Mouse (Mus musculus) gastrocnemius, postnatal 14 days (tissue): Measurements from ENCODE around the gene Sox13. TPM values are rescaled to one million over a fixed set of nuclear protein-coding genes. Genes with fewer than 3 reads are reported as not detected.

ENCODE experiments used
- DNase-seq: peaks from one replicate; pipeline ENCODE4 v3.0.0; 2021; ENCODE audit warnings: mixed read lengths
- intact Hi-C: fragments of 180-260 bp; cut with DNase I; formaldehyde crosslinking; loops from one replicate; pipeline ENCODE4 v1.15.1; 2025; ENCODE audit warnings: low total_unique reads
- total RNA-seq, 2 experiments: library from RNA; stranded (reverse); gene quantifications; 2 replicates each; pipeline ENCODE4 v1.2.3; 2021

Gene Sox13
- total RNA-seq, 2 experiments from 2014 or later = 9.7 to 10.9 TPM

DNA sequence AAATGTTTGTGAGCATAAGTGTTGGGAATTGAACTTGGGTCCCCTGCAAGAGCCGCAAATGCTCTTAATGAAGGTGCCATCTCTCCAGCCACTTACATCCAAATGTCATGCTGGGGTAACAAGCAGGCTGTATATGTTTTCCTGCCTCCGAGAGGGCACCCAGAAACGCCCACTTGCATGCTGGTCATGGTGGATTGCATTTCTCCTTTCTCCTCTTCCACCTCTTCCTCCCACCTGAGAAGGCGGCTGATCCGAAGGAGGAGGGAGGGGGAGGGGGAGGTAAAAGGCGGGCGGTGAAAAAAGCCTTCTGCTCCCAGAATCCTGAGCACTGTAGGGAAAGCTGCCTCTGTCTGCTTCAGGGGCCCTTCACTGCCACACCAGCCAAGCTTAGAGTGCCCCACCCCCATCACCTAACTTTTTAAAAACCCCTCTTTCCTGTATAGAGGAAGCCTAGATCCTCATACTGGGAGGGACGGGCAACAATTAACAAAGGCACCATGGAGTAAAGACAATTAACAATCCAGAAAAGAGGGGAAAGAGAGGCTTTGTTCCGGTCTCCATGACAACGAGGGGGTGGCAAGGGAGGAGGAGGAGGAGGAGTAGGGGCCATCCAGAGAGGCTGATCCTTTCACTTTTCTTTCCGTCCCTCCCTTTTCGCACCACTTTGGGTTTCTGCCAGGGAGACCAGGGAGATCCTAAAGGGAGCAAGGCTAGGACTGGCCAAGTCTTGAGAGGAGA lies 10.0 kb upstream of the Sox13 start:
- intact Hi-C loops = no loop called here
- DNase-seq = peak; percentile 51

DNA sequence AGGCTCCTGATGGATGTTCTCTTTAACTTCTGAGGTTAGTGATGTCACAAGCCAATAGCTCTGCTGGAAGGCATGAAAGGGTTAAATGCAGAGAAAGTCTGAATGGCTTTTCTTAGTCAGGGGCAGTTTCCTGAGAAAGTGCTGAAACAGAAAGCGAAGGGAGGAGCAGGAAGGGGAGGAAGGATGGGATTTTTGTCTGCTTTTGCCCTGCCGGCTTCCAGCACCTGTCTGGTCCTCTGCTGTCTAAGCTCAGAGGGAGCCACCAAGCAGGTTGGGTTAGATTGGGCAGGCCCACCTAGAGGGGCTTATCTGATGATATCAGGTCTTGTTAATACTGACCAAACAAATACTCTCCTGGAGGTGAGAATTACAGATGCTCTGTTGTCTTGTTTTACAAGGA lies 8.4 kb upstream of the Sox13 start:
- no peak for DNase-seq
- intact Hi-C loops = no loop called here

DNA sequence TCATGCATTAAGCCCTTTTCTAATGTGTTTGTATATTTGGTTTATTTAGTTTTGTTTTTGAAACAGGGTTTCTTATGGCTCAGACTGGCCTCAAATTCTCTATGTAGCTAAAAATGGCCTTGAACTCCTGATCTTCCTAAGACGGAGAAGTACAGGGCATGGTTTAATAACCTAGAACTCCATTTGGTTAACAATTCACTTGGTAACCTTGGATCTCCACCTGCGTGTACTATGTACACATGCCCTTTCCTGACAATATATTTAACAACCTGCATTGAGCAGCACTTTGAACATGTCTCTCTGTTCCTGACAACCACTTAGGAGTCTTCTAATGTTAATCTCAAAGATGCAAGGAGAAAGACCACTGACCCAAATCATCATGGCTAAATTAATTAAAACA lies 7.0 kb upstream of the Sox13 start:
- DNase-seq = no peak
- intact Hi-C loops = no loop called here

DNA sequence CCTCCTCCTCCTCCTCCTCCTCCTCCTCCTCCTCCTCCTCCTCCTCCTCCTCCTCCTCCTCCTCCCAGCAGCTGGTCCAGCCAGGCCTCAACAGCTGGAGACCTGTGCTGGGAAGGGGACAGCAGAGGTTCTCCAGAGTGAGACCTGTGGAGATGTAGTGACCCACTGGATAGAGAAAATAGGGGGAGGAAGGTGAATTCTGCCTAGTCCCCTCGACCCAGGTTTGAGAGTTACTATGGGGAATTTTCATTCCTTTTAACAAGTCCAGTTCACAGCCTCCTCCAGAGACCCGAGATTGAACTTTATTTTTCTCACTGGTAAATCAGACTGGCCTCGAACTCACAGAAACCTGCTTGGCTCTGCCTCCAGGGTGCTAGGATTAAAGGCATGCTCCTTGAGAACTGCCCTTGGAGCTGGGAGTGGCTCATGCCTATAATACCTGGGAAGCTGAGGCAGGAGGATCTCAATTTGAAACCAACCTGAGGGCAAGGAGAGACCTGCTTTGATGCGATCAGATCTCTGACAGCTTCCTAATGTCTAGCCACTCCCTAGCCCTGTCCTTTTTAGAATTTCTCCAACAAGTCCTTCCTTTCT lies 467 bp upstream of the Sox13 start:
- intact Hi-C loops = loop anchor here (5.0 kb wide), 1 partner anchor 37 kb away; no protein-coding TSS in a partner anchor
- no peak for DNase-seq

DNA sequence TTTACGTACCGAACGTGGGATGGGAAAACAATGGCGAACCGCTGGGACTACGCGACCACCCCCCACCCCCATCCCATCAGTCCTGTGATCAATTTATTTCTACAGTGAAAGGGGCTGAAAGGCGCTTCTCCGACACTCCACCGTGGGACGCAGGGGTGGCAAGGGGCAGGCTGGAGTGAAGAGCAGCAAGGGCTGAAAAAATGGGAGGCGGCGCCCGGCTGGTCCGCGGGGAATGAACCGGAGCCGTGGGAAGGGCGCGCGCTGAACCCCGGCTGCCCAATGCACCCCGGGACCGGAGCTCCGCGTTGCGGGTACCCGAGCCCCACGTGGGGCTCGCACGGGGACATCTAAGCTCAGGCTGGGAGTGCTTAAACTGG lies 1.0 kb downstream of the Sox13 start:
- intact Hi-C loops = loop anchor here (5.0 kb wide), 1 partner anchor 36 kb away; no protein-coding TSS in a partner anchor
- DNase-seq = no peak

DNA sequence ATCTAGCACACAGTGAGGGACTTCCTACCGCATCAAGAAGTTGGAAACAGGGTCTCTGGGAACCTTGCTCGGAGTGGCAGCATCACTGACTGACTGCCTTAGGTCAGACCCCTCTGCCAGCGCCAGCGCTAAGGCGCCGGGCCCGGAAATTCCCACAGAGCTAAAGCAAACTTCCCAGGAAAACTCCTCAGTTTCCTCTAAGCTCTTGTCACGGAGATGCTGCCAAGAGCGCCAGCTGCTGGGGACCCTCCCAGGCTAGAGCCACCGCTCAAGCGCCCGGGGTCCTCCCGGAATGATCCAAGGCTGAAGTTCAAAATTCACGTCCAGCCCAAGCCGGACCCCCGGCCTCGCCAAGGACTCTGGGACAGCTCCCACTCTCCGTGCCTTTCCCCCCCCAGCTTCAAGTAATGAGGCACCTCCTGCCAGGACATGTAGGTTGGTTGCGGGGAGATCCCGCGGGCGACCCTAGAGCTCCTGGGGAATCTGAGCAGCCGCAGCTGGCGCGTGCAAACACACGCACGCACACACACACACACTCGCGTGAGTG lies 1.5 kb downstream of the Sox13 start:
- intact Hi-C loops = loop anchor here (5.0 kb wide), 1 partner anchor 35 kb away; no protein-coding TSS in a partner anchor
- DNase-seq = no peak

DNA sequence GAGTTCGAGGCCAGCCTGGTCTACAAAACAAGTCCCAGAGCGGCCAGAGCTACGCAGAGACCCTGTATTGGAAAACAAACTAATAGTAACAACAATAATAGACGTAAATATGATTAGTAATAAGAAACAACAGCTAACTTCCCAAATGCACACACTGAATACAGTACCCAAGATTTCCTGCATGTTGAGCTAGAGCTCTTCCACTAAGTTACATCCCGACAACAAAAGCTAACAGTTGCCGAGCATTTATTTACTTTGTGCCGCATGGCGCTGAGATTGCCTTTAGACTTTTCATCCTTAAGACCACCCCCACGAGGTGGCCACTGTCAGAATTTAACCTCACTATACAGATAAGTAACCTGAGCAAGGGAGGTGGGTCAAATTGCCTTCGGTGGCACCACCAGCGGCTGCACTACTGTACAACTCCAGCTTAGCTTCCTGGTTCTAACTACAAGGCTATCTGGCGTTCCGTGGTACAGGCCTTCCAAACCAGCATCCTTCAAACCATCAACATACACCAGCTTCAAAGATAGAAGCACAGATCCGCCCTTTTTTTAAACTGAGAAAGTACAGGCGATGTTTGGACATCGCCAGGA lies 2.1 kb downstream of the Sox13 start:
- intact Hi-C loops = loop anchor here (5.0 kb wide), 1 partner anchor 35 kb away; no protein-coding TSS in a partner anchor
- no peak for DNase-seq

DNA sequence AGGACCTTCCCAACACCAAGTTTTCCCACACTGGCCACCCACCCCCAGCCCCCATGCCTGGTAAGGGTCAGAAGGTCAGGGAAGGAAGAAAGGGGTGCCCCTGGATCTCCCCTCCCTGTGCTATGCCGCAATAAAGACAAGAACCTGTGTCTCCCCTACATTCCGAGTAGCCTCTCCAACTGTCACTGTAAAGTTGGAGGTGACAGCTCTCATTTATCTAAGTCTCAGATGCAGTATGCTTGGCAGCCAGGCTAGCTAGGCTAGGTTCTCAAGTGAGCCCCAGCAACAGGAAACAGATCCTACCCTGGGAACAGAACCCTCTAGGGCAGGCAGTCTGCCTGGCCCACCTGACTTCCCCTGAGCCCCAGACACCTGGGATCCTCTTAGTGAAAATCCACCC lies 3.1 kb downstream of the Sox13 start:
- intact Hi-C loops = loop anchor here (5.0 kb wide), 1 partner anchor 34 kb away; no protein-coding TSS in a partner anchor
- DNase-seq = no peak

DNA sequence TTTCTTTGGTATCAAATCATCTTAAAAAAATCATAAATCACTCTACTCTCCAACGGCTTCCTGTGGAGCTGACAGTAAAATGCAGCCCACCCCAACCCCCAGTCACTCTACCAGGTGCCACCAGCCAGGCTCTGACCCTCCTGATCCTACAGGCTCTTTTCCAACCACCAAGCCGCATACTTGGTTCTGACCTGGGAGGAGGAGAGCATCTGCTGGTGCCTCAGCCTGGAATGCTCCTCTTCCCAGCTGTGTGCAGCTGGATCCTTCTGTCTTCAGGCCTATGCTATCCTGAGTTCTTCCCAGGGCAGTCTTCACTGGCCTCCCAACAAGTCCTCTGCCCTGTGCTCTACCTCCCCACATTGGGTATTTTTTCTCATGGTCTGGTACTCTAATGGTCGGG lies 3.7 kb downstream of the Sox13 start:
- intact Hi-C loops = loop anchor here (5.0 kb wide), 1 partner anchor 33 kb away; no protein-coding TSS in a partner anchor
- no peak for DNase-seq

DNA sequence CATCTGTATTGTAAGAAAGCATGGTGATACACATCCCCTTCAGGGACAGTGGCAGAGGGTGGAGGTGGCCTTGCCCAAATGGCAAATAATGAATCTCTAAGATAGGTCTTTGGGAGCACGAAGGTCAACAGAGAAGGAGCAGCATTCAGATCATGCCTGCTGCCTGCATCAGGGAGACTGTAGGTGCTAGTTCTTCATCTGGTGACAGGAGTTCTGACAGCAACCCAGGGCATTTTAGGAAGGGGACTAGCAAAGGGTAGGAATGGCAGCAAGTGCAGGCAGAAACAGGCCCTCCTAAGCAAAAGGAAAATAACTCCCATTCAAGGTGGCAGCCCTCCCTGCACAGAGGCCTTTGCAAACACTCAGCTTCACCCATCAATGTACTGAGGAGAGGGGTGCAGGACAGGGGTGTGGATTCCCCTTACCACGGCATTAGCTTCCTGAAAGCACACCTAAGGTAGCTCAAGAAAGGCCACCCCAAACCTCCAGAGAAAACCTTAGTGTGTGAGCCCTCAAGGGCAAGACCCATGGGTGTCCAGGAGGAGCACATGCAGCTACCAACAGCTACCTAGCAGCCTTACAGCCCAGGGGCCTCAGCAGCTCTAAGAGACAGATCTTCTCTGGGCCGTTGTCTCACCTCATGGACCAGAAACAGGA lies 4.9 kb downstream of the Sox13 start:
- intact Hi-C loops = no loop called here

DNA sequence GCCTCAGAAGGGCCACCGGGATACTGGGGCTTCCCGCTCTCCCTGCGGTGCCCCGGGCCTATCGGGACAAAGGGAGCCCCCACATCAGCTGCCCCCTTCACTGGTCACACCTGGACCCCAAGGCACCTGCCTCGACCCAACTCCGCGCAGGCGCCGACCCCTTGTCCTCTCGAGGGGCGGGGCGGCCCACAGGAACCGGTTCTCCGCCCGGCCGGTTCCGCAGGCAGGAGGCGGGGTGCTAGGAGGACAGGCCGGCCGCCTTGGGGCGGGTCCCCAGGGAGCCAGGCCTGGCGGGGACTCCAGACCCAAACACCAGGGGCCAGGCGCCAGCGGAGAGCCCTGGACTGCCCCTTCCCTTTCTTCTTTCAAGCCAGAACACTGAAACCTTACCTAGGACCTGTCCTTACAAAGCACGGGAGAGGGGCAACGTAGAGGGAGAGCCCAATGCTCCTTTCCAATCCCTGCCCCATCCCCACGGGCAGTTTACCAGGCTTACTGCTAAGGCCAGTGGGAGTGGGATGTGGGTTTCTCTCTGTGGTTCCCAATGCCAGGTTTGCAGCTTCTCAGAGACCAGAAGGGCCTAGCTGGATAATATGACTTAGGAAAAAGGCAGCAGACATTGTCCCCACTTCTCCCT lies 5.9 kb downstream of the Sox13 start:
- intact Hi-C loops = no loop called here
- peak; percentile 70 for DNase-seq

More for the DNA sequence above, 4.9 kb downstream of the Sox13 start:
- DNase-seq = no peak

DNA sequence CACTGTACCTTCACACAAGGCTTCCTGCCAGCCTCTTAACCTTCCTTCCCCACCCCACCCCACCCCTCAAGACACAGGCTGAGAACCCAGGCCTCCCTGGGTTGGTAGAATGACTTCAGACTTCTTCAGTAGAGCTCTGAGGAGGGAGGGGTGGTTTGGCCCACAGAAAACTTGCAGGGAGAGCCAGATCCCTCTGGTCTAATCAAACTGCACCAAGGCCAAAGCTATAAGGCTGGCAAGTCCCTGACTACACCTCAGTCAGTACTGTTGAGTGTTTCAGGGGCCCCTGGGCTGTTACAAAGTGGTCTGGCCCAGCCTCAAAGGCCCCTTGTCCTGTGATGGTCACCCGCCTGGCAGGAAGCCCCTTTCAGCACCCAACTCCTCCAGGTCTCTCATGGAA lies 6.6 kb downstream of the Sox13 start:
- no peak for DNase-seq
- intact Hi-C loops = no loop called here

DNA sequence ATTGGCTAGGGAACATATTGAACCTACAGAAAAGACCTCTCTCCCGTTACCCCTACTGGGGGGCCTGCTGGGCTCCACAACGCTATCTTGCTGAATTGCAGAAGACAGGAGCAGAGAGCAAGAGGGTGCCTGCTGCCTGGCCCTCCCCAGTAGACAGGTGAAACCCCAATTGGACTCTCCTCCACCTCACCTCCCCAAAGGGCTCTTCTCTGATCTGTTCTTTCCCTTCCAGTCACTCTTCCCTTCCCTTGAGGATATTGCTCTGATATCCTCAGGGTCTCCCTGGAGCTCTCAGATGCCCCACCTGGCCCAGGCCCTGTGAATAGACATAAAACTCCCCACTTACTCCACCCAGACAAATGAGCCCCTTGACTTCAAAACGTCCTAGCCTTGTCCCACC lies 7.1 kb downstream of the Sox13 start:
- intact Hi-C loops = no loop called here
- no peak for DNase-seq

DNA sequence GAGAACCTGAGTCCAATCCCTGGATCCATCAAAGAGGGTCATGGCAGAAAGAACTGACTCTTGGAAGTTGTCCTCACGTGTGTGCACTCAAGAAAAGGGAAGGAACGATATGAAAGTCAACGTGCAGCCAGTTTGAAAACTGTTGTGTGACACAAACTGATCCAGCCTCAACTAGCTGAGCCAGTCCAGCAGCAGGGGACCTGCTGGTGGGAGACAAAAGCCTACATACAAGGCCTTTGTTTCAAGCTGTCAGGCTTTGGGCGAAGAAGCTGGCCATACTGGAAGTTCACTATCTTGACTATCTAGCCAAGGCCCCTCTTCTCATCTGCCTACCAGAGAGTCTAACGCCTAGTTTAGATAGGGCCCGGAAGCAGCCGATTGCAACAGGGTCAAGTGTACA lies 7.7 kb downstream of the Sox13 start:
- intact Hi-C loops = no loop called here

DNA sequence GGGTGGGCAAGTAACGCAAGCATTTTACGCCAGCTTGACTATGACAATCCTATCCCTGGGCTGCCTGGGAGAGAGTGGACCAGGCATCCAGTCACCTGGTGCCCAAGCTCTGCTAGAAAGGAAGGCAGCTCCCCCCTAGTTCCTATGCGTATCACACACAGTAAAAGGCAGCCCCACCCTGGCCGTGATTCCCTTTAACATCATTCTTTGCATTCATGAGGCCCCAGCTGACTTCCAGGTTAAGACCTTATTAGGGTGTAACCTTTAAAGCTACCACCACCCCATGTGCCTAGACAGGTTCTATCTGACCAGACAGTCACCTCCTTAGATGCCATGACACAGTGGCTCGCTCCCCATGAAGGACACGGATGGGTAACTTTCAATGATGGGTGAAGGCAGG lies 8.7 kb downstream of the Sox13 start:
- no peak for DNase-seq
- intact Hi-C loops = no loop called here

More for the DNA sequence above, 7.7 kb downstream of the Sox13 start:
- no peak for DNase-seq

DNA sequence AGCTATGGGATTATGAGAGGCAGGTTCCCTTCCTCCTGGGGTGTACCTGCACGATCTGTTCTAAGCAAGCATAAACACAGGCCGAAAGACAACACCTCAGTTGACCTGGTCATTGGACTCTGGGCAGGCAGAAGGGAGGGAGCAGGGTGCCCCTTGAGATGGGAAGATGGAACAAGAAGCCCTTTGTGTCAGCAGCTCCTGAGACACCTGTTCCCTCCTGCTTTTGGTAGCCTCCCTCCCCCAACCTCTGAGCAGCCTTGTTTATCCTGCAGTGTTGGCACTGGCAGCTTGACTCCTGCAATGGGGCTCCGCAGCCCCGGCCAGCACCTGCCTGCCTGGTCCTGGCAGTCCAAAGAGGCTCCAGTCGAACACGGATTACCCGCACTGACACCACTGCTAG lies 9.1 kb downstream of the Sox13 start:
- intact Hi-C loops = no loop called here
- no peak for DNase-seq

DNA sequence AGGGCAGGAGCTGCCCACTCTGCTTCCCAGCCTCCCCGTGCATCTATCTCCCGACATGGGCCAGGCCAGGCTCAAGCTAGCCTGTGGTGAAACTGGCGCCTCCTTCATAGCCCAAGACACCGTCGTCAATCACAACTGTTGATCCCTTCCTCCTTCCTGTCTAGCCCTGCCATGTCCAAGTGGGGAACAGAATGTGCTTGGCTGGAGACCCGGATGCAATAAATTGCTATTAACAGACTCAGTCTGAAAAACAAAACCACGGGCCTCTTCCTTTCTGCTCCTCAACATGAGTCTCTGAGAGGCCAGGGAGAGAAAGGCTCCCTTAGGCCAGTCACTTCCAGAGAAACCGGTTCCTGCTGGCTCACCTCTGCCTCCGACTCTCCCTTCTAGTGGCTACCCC lies 11.2 kb downstream of the Sox13 start:
- intact Hi-C loops = no loop called here
- no peak for DNase-seq

DNA sequence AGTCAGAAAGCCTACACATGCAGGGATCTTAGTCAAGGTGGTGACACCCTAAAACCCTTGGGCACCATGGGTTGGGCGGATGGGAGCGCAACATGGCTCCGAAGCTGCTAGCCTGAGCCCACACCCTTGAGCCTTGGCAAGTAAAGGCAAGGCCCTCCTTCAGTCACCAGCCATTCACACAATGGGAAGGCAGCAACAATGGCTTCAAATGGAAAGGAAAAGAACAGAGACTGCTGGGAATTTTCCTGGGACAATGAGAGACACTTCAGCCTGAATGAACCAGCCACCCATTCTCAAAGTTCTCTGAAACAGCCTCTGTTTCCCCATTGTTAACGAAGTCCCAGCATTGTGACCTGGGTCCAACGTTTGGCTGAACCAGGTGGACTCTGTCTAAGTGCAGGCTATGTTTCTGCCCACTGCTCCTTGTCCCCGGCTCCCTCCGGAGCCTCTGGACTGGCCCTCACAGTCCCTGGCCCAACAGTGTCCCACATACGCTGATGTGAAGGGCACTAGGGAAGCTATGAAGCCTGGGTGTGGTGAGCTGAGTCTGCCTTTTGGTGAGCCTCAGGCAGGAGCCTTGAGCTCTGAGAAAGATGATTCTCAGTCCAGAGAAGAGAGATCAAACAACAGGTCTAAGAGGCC lies 12.6 kb downstream of the Sox13 start:
- DNase-seq = no peak

DNA sequence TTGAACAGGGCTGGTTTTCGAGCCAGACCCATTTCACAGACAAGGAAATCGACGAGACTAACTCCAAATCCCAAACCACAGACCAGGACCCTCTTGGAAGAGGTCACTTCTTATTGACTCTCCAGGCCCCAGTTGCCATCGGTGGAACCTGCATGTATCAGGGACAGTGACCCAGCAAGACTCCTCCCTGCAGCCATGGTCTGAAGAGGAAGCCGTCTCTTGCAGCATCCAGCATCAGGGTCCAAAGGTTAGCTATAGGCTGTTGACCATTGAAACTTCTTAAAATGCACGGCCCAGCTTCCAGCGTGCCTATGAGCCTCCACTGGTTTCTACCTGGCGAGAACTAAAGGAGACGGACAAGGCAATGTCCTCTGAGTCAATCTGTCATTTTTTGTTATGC lies 14.4 kb downstream of the Sox13 start:
- DNase-seq = no peak
- intact Hi-C loops = no loop called here

More for the DNA sequence above, 12.6 kb downstream of the Sox13 start:
- intact Hi-C loops = no loop called here
